Mouse (Mus musculus): ENCODE measurements around the gene Apba3. TPM values are rescaled to one million over a fixed set of nuclear protein-coding genes. Genes with fewer than 3 reads are reported as not detected.

The Apba3 gene
- polyA plus RNA-seq, 1 experiment from 2014 or later: 55.0 TPM

DNA sequence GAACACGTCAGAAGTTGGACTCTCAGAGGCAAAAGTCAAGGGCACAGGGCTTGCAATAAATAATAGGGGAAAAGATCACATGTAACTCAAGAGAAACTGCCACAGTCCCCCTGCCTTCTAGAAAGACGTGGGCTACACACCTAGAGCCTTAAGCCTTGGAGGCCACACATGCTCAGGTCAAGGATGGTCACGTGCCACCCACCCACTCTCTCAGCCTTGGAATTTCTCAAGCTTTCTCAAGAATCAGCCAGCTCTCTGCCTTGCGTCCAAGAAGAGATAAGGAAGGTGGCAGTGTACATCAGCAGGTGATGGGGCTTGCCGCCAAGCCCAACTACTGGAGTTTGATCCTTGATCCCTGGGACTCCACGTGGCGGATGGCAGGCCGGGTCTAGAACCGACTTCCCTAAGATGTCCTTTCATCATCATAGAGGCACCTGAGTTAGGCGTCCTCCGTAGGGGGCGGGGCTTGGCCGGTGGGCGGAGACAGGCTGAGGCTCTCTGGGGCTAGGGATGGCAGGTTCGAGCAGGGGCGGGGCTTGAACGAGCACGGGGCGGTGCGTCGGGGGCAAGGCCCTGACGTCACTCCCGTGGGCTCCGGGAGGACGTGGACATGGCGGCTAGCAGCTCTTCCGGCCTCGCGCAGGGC, 34.1 kb upstream of the Apba3 start, which contains the start of gene Zfr2:
Gene Zfr2 (plus strand): TSS at position 576 of the 646 bp plus-strand sequence.
- Histone ChIP-seq H3K4me1 (replicated peaks; ENCODE audit: control insufficient read depth, insufficient read depth, low read length) (peaks cover 10% of the 10 kb centered on the region), H3K27ac (ENCODE audit: low read depth, low read length) (peak within 1 kb of the TSS; percentile 25; the same call in 1 of the 2 replicates), H3K4me2 (peak within 1 kb of the TSS; percentile 79), H3K4me3 (ENCODE audit: low read depth, low read length) (peak within 1 kb of the TSS; percentile 75), H3K27me3 (replicated peaks; ENCODE audit: control insufficient read depth, insufficient read depth, low read length) (peaks cover 63% of the 10 kb centered on the region), H3K9me3 (ENCODE audit: control insufficient read depth, low read length) (no peaks in the 10 kb centered on the region), H3K9ac (ENCODE audit: low read depth, low read length) (peak within 1 kb of the TSS; percentile 75), H3K36me3 (ENCODE audit: control insufficient read depth, insufficient read depth, low read length) (no peaks in the 10 kb centered on the region)
- peak; percentile 90 for DNase-seq (ENCODE audit: low spot score)
- WGBS: 7% methylated on average over 28 of the region's 29 CpGs
- peak; percentile 93 for ATAC-seq (replicated peaks; ENCODE audit: low FRiP score)

DNA sequence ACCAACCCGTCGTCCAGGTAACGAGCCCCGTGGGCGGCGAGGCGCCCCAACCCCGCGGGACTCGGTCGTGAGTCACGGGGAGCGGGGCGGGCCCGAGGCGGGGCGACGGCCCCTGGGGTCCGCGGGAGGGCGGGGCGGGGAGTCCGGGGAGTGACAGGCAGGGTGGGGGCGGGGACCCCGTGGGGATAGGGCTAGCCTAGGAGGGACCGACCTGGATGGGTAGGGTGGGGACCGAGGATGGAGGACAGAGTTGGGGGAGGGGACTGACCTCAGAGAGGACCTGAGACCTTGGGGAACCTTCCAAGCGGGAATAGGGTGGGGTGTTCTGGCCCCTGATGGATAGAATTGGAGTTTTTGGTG, 33.6 kb upstream of the Apba3 start:
- Histone ChIP-seq H3K4me3 (ENCODE audit: low read depth, low read length) (peak overlapping the region; percentile 75), H3K9me3 (ENCODE audit: control insufficient read depth, low read length) (no peaks in the 10 kb centered on the region), H3K9ac (ENCODE audit: low read depth, low read length) (peak overlapping the region; percentile 75), H3K27ac (ENCODE audit: low read depth, low read length) (peak overlapping the region; percentile 25; the same call in 1 of the 2 replicates), H3K4me1 (replicated peaks; ENCODE audit: control insufficient read depth, insufficient read depth, low read length) (peaks cover 10% of the 10 kb centered on the region), H3K36me3 (ENCODE audit: control insufficient read depth, insufficient read depth, low read length) (no peaks in the 10 kb centered on the region), H3K27me3 (replicated peaks; ENCODE audit: control insufficient read depth, insufficient read depth, low read length) (peaks cover 62% of the 10 kb centered on the region), H3K4me2 (peak overlapping the region; percentile 79)
- no peak for DNase-seq (ENCODE audit: low spot score)
- peak; percentile 65; the same call in 1 of the 2 replicates for ATAC-seq (replicated peaks; ENCODE audit: low FRiP score)
- 1% methylated on average over 22 of the region's 28 CpGs for WGBS

DNA sequence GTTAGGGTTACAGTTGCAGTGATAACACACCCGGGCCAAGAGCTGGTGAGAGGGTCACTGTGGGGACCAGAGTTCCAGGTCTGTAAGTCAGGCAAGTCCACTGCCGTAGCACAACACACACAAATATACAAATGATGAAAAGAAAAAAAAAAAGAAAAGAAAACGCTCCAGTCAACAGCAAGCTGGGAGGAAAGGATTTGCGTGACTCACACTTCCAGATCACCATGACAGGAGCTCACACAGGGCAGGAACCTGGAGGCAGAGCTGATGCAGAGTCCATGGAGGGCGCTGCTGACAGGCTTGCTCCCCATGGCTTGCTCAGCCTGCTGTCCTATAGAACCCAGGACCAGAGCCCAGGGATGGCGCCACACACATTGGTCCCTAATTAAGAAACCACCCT, 32.6 kb upstream of the Apba3 start:
- H3K27me3 ChIP-seq (replicated peaks; ENCODE audit: control insufficient read depth, insufficient read depth, low read length): peaks cover 60% of the 10 kb centered on the region
- ATAC-seq (replicated peaks; ENCODE audit: low FRiP score): no peak
- H3K36me3 ChIP-seq (ENCODE audit: control insufficient read depth, insufficient read depth, low read length): no peaks in the 10 kb centered on the region
- no peaks in the 10 kb centered on the region for H3K9me3 ChIP-seq (ENCODE audit: control insufficient read depth, low read length)
- H3K4me3 ChIP-seq (ENCODE audit: low read depth, low read length): 0 out of 2 replicates have a peak overlapping the region, but pooled peaks have one; percentile 75
- no peak overlapping the region for H3K9ac ChIP-seq (ENCODE audit: low read depth, low read length)
- H3K4me2 ChIP-seq: no peak overlapping the region
- no peak for DNase-seq (ENCODE audit: low spot score)
- 74% methylated on average over 6 of the region's 6 CpGs for WGBS
- H3K4me1 ChIP-seq (replicated peaks; ENCODE audit: control insufficient read depth, insufficient read depth, low read length): peaks cover 10% of the 10 kb centered on the region
- H3K27ac ChIP-seq (ENCODE audit: low read depth, low read length): no peak overlapping the region

DNA sequence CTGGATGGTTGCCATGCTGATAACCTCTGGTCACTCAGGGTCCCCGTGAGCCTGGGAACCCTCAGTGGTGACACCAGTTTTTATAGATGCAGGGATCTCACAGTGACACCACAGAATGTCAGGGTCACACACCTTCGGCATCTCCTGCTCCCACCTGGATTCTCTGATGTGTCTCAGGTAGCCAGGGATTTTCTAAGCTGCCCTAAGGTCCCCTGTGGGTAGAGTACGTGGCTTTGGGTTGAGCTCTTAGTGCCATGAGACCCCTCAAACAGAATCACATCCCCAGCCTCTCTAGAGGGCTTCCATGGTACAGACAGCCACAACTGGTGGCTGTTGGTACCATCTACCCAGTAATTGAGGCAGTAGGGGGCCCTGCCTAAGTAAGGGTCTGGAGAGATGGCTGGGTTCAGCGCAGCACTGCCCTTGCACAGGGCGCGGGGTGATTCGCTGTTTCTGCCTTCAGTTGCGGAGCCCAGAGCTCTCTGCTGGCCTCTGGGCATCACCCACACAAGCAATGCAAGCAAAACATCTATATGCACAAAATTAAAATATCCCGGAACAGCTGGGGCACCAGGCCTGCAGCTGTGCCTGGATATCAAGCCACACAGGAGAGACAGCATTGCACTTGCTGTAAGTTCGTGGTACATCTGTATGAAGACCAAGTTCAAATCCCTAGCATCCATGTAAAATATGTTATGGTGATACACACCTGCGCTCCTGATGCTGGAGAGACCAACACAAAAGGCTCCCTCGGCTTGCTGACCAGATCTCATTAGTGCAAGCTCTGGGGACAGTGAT, 30.1 kb upstream of the Apba3 start:
- DNase-seq (ENCODE audit: low spot score) (no peak), ATAC-seq (replicated peaks; ENCODE audit: low FRiP score) (no peak)
- Histone ChIP-seq H3K9ac (ENCODE audit: low read depth, low read length) (no peak overlapping the region), H3K27me3 (replicated peaks; ENCODE audit: control insufficient read depth, insufficient read depth, low read length) (peaks cover 60% of the 10 kb centered on the region), H3K27ac (ENCODE audit: low read depth, low read length) (no peak overlapping the region), H3K4me3 (ENCODE audit: low read depth, low read length) (no peak overlapping the region), H3K36me3 (ENCODE audit: control insufficient read depth, insufficient read depth, low read length) (no peaks in the 10 kb centered on the region), H3K9me3 (ENCODE audit: control insufficient read depth, low read length) (no peaks in the 10 kb centered on the region), H3K4me1 (replicated peaks; ENCODE audit: control insufficient read depth, insufficient read depth, low read length) (peaks cover 10% of the 10 kb centered on the region), H3K4me2 (no peak overlapping the region)
- WGBS: 81% methylated on average over 12 of the region's 12 CpGs

DNA sequence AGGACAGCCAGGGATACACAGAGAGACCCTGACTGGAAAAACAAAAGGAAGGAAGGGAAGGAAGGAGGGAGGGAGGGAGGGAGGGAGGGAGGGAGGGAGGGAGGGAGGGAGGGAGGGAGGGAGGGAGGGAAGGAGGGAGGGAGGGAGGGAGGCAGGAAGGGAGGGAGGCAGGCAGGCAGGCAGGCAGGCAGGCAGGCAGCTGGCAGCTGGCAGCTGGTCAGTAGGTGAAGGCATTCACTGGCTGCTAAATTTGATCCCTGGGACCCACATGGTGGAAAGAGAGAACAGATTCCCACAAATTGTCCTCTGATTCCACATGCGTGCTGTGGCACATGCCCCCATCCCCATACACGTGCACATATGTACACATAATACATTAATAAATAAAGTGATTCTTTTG, 28.1 kb upstream of the Apba3 start:
- peaks cover 3% of the 10 kb centered on the region for H3K4me1 ChIP-seq (replicated peaks; ENCODE audit: control insufficient read depth, insufficient read depth, low read length)
- no peak overlapping the region for H3K4me3 ChIP-seq (ENCODE audit: low read depth, low read length)

DNA sequence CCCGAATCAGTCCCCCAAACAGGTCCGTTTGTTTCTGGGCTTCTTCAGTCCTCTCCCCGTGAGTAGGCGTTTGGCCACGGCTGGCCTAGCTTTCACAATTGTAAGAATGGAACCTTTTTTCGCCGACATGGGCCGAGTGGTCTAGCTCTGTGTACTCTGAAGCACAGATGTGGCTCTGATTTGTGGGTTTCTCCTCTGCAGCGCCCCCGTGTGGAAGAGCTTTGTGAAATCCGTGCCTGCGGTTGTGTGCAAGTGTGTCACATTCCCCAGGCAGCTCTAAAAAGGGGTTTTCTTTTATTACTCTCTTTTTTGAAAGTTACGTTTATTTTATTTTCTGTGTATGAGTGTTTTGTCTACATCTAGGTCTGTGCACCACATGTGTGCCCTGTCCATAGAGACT, 25.9 kb upstream of the Apba3 start:
- DNase-seq (ENCODE audit: low spot score) (no peak), ATAC-seq (replicated peaks; ENCODE audit: low FRiP score) (no peak)
- H3K9ac ChIP-seq (ENCODE audit: low read depth, low read length): no peak overlapping the region
- H3K4me3 ChIP-seq (ENCODE audit: low read depth, low read length): no peak overlapping the region
- no peaks in the 10 kb centered on the region for H3K9me3 ChIP-seq (ENCODE audit: control insufficient read depth, low read length)
- no peak overlapping the region for H3K27ac ChIP-seq (ENCODE audit: low read depth, low read length)
- H3K4me1 ChIP-seq (replicated peaks; ENCODE audit: control insufficient read depth, insufficient read depth, low read length): no peaks in the 10 kb centered on the region
- 21% methylated on average over 13 of the region's 13 CpGs for WGBS
- no peaks in the 10 kb centered on the region for H3K36me3 ChIP-seq (ENCODE audit: control insufficient read depth, insufficient read depth, low read length)
- no peak overlapping the region for H3K4me2 ChIP-seq
- H3K27me3 ChIP-seq (replicated peaks; ENCODE audit: control insufficient read depth, insufficient read depth, low read length): peaks cover 74% of the 10 kb centered on the region

More for the DNA sequence above, 28.1 kb upstream of the Apba3 start:
- Histone ChIP-seq H3K9me3 (ENCODE audit: control insufficient read depth, low read length) (no peaks in the 10 kb centered on the region), H3K27me3 (replicated peaks; ENCODE audit: control insufficient read depth, insufficient read depth, low read length) (peaks cover 66% of the 10 kb centered on the region), H3K27ac (ENCODE audit: low read depth, low read length) (no peak overlapping the region), H3K9ac (ENCODE audit: low read depth, low read length) (no peak overlapping the region), H3K36me3 (ENCODE audit: control insufficient read depth, insufficient read depth, low read length) (no peaks in the 10 kb centered on the region), H3K4me2 (no peak overlapping the region)
- ATAC-seq (replicated peaks; ENCODE audit: low FRiP score) (no peak), DNase-seq (ENCODE audit: low spot score) (no peak)
- WGBS: 85% methylated on average over 2 of the region's 2 CpGs

DNA sequence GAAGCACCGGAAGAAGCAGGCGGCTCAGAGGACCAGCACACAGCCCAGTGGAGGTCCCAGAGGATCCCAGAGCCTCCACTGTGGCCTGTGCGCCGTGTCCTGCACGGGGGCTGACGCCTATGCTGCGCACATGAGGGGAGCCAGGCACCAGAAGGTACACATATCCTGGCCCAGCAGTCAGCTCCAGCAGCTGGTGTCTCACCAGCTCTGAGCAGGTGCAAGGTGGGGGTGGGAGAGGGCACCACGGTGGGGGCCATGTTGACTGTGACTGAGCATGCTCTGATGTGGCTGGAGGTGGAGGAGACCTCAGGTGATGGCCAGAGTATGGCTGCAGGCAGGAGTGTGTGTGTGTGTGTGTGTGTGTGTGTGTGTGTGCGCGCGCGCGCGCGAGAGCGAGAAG, 24.7 kb upstream of the Apba3 start:
- no peak overlapping the region for H3K4me2 ChIP-seq
- ATAC-seq (replicated peaks; ENCODE audit: low FRiP score): no peak
- no peaks in the 10 kb centered on the region for H3K36me3 ChIP-seq (ENCODE audit: control insufficient read depth, insufficient read depth, low read length)
- no peak overlapping the region for H3K27ac ChIP-seq (ENCODE audit: low read depth, low read length)
- DNase-seq (ENCODE audit: low spot score): no peak
- no peak overlapping the region for H3K9ac ChIP-seq (ENCODE audit: low read depth, low read length)
- WGBS: 89% methylated on average over 16 of the region's 16 CpGs
- no peaks in the 10 kb centered on the region for H3K4me1 ChIP-seq (replicated peaks; ENCODE audit: control insufficient read depth, insufficient read depth, low read length)
- H3K9me3 ChIP-seq (ENCODE audit: control insufficient read depth, low read length): no peaks in the 10 kb centered on the region
- no peak overlapping the region for H3K4me3 ChIP-seq (ENCODE audit: low read depth, low read length)
- peaks cover 71% of the 10 kb centered on the region for H3K27me3 ChIP-seq (replicated peaks; ENCODE audit: control insufficient read depth, insufficient read depth, low read length)

DNA sequence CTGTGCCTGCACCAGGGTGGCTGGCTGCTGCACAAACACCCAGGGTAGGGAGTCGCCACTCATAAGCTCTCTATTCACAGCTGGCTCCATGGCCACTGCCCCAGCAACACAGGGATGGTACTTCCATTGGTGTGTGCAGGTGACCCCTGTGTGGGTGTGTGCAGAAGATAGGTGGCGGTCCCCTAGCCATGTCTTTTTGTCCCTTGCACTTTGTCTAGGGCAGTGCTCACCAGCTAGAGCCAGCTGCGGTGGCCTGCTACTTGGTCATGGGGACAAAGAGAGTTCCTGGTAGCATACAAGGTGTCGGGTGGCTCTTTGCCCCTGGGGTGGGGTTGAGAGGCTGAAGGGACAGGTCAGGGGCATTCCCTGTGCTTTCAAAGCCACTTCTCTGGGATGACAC, 22.6 kb upstream of the Apba3 start:
- no peak for ATAC-seq (replicated peaks; ENCODE audit: low FRiP score)
- WGBS: 68% methylated on average over 4 of the region's 4 CpGs
- Histone ChIP-seq H3K4me3 (ENCODE audit: low read depth, low read length) (no peak overlapping the region), H3K27ac (ENCODE audit: low read depth, low read length) (no peak overlapping the region), H3K4me1 (replicated peaks; ENCODE audit: control insufficient read depth, insufficient read depth, low read length) (0 out of 2 replicates have a peak, but pooled peaks cover 1% of the 10 kb centered on the region), H3K9ac (ENCODE audit: low read depth, low read length) (no peak overlapping the region), H3K4me2 (no peak overlapping the region), H3K36me3 (ENCODE audit: control insufficient read depth, insufficient read depth, low read length) (no peaks in the 10 kb centered on the region), H3K9me3 (ENCODE audit: control insufficient read depth, low read length) (no peaks in the 10 kb centered on the region), H3K27me3 (replicated peaks; ENCODE audit: control insufficient read depth, insufficient read depth, low read length) (peaks cover 59% of the 10 kb centered on the region)
- DNase-seq (ENCODE audit: low spot score): no peak

All from liver, embryonic 11.5 days (tissue).